Mouse (Mus musculus): ENCODE measurements around the gene Ltf.

Gene Ltf

GRCm38 (mm10) chr9:111039966-111040365 lies 20.9 kb downstream of the Ltf start:
- DNase-seq (ENCODE audit: low read depth, low spot score), result no peak

GRCm38 (mm10) chr9:111042266-111042665 lies 23.2 kb downstream of the Ltf start:
- no peak for DNase-seq (ENCODE audit: low read depth, low spot score)

- no peak for DNase-seq (ENCODE audit: low read depth, low spot score)
Measured at GRCm38 (mm10) chr9:111046222-111046621, 27.2 kb downstream of the Ltf start.

GRCm38 (mm10) chr9:111047266-111047665 lies 28.2 kb downstream of the Ltf start:
- DNase-seq (ENCODE audit: low read depth, low spot score), result no peak

- no peak for DNase-seq (ENCODE audit: low read depth, low spot score)
Measured at GRCm38 (mm10) chr9:111048452-111048851, 29.4 kb downstream of the Ltf start.

- no peak for DNase-seq (ENCODE audit: low read depth, low spot score)
Measured at GRCm38 (mm10) chr9:111054923-111055322, 35.9 kb downstream of the Ltf start.

GRCm38 (mm10) chr9:111055800-111056518 lies 36.9 kb downstream of the Ltf start:
- DNase-seq (ENCODE audit: low read depth, low spot score), result no peak

GRCm38 (mm10) chr9:111056519-111056797 lies 37.4 kb downstream of the Ltf start:
- no peak for DNase-seq (ENCODE audit: low read depth, low spot score)

GRCm38 (mm10) chr9:111056798-111057543 lies 37.9 kb downstream of the Ltf start, which contains the start of gene Ccrl2:
Ccrl2 (minus strand) TSS chr9:111057519.
- no peak for DNase-seq (ENCODE audit: low read depth, low spot score)

GRCm38 (mm10) chr9:111057544-111058370 lies 38.7 kb downstream of the Ltf start:
- no peak for DNase-seq (ENCODE audit: low read depth, low spot score)

- no peak for DNase-seq (ENCODE audit: low read depth, low spot score)
Measured at GRCm38 (mm10) chr9:111058943-111059556, 40.0 kb downstream of the Ltf start.

- DNase-seq (ENCODE audit: low read depth, low spot score), result no peak
Measured at GRCm38 (mm10) chr9:111062840-111063239, 43.8 kb downstream of the Ltf start.

GRCm38 (mm10) chr9:111067052-111067451 lies 48.0 kb downstream of the Ltf start:
- no peak for DNase-seq (ENCODE audit: low read depth, low spot score)

- peak; percentile 47 for DNase-seq (ENCODE audit: low read depth, low spot score)
Measured at GRCm38 (mm10) chr9:111070546-111070961, 51.5 kb downstream of the Ltf start.

- no peak for DNase-seq (ENCODE audit: low read depth, low spot score)
Measured at GRCm38 (mm10) chr9:111072175-111072574, 53.1 kb downstream of the Ltf start.

GRCm38 (mm10) chr9:111072971-111073370 lies 53.9 kb downstream of the Ltf start:
- no peak for DNase-seq (ENCODE audit: low read depth, low spot score)

- DNase-seq (ENCODE audit: low read depth, low spot score), result no peak
Measured at GRCm38 (mm10) chr9:111077745-111078144, 58.7 kb downstream of the Ltf start.

- DNase-seq (ENCODE audit: low read depth, low spot score), result no peak
Measured at GRCm38 (mm10) chr9:111080801-111081200, 61.7 kb downstream of the Ltf start.

- DNase-seq (ENCODE audit: low read depth, low spot score), result no peak
Measured at GRCm38 (mm10) chr9:111081765-111082164, 62.7 kb downstream of the Ltf start.

- DNase-seq (ENCODE audit: low read depth, low spot score), result no peak
Measured at GRCm38 (mm10) chr9:111085329-111085728, 66.3 kb downstream of the Ltf start.

GRCm38 (mm10) chr9:111086137-111086536 lies 67.1 kb downstream of the Ltf start:
- DNase-seq (ENCODE audit: low read depth, low spot score), result no peak
